Mouse (Mus musculus) liver, embryonic 14.5 days (tissue): ENCODE results near the gene Mapre3. TPM values are rescaled to one million over a fixed set of nuclear protein-coding genes. Genes with fewer than 3 reads are reported as not detected.

Experiments used
- ATAC-seq: fragments of 200-750 bp; cut with Nextera tagmentation; 2 replicates; pipeline ENCODE4 v1.8.0; 2017; ENCODE audit warnings: moderate number of reproducible peaks, mild to moderate bottlenecking, moderate library complexity; ENCODE audit not compliant: insufficient read depth
- DNase-seq, 3 experiments: peaks; one replicate each; pipeline ENCODE4 v3.0.0-alpha.2; 2012 to 2013; ENCODE audit warnings: low read depth in 3 of 3, low spot score in 3 of 3
- H3K27ac ChIP-seq: fragments of 300-500 bp; sonication (generic); 2 replicates; pipeline ENCODE4 v1.5.1; 2014; ENCODE audit warnings: moderate library complexity, mild to moderate bottlenecking, control low read depth, inconsistent platforms
- H3K27me3 ChIP-seq: fragments of 300-500 bp; sonication (generic); 2 replicates; pipeline ENCODE4 v1.6.1; 2014; ENCODE audit warnings: mild to moderate bottlenecking, low read length, moderate library complexity; ENCODE audit not compliant: control insufficient read depth, insufficient read depth
- H3K36me3 ChIP-seq: fragments of 300-500 bp; sonication (generic); replicated peaks from 2 replicates; pipeline ENCODE4 v1.6.1; 2014; ENCODE audit warnings: low read depth; ENCODE audit not compliant: control insufficient read depth, insufficient read depth
- H3K4me1 ChIP-seq, 2 experiments: fragments of 200-500 bp in 1 of 2; fragments of 300-500 bp in 1 of 2; sonication (generic) in 1 of 2; replicated peaks; 2 replicates each; pipeline ENCODE4 v1.6.1; 2012 to 2014; ENCODE audit warnings: antibody characterized with exemption in 1 of 2, inconsistent platforms in 1 of 2, low read length in 1 of 2; ENCODE audit not compliant: control insufficient read depth in 2 of 2, insufficient read depth in 2 of 2
- H3K4me2 ChIP-seq: fragments of 300-500 bp; sonication (generic); 2 replicates; pipeline ENCODE4 v1.6.1; 2014; ENCODE audit warnings: low read depth, mild to moderate bottlenecking, control low read depth, moderate library complexity
- H3K4me3 ChIP-seq, 2 experiments: fragments of 200-500 bp in 1 of 2; fragments of 300-500 bp in 1 of 2; sonication (generic) in 1 of 2; 2 replicates each; pipeline ENCODE4 v1.5.1; 2012 to 2014; ENCODE audit warnings: low read depth in 2 of 2, low read length in 2 of 2, mild to moderate bottlenecking in 2 of 2, control low read depth in 1 of 2, inconsistent platforms in 1 of 2, moderate library complexity in 1 of 2; ENCODE audit not compliant: insufficient read depth in 1 of 2
- H3K9ac ChIP-seq: fragments of 300-500 bp; sonication (generic); replicated peaks from 2 replicates; pipeline ENCODE4 v1.6.1; 2014; ENCODE audit warnings: mild to moderate bottlenecking, control low read depth, moderate library complexity
- H3K9me3 ChIP-seq: fragments of 300-500 bp; sonication (generic); 2 replicates; pipeline ENCODE4 v1.6.1; 2016; ENCODE audit warnings: low read length, mixed read lengths; ENCODE audit not compliant: control insufficient read depth
- CTCF ChIP-seq: IDR thresholded peaks from 2 replicates; pipeline ENCODE4 v1.5.1; 2016; ENCODE audit warnings: antibody characterized with exemption, low read depth, control low read depth
- EP300 ChIP-seq: IDR thresholded peaks from 2 replicates; pipeline ENCODE4 v1.6.1; 2016; ENCODE audit warnings: antibody characterized with exemption, low read depth
- WGBS: fragments of 180-500 bp; shearing (Covaris S2); extraction: QIAGEN DNeasy Blood & Tissue Kit; methylation state at CpG from one replicate; pipeline ENCODE4 v1.1.7; 2014; ENCODE audit not compliant: insufficient replicate concordance; 5-methylcytosine and 5-hydroxymethylcytosine counted together
- polyA plus RNA-seq, 2 experiments: library from polyadenylated mRNA; depleted of rRNA in 1 of 2; stranded (reverse) in 1 of 2; unstranded in 1 of 2; fragments of >200 nt; fragmentation: Nextera tagmentation in 1 of 2; extraction: Ambion mirVana in 1 of 2; gene quantifications; 2 replicates each; pipeline versions ENCODE4 v1.2.1 to v1.2.3; 2012 to 2014

The Mapre3 gene
- polyA plus RNA-seq, 2 experiments: 1.2 to 2.4 TPM

- Histone ChIP-seq H3K4me1 (peaks cover 6 to 18% of the 10 kb centered on the region in 2 experiments; a peak in 3 of 4 replicates), H3K27me3 (no peaks in the 10 kb centered on the region), H3K36me3 (peaks cover 1% of the 10 kb centered on the region; the same call in 1 of the 2 replicates), H3K4me2 (peak overlapping the region; percentile 67), H3K9ac (peak overlapping the region; percentile 78), H3K27ac (peak overlapping the region; percentile 33), H3K4me3 (peak overlapping the region; percentile 84 to 94), H3K9me3 (no peaks in the 10 kb centered on the region)
- ATAC-seq: peak; percentile 16
- no peak for DNase-seq
- no peak for TF ChIP-seq CTCF
- 1% methylated on average over 38 of the region's 42 CpGs for WGBS
Observed at GRCm38 (mm10) chr5:30889088-30889754, 74.8 kb downstream of the Mapre3 start.

DNA sequence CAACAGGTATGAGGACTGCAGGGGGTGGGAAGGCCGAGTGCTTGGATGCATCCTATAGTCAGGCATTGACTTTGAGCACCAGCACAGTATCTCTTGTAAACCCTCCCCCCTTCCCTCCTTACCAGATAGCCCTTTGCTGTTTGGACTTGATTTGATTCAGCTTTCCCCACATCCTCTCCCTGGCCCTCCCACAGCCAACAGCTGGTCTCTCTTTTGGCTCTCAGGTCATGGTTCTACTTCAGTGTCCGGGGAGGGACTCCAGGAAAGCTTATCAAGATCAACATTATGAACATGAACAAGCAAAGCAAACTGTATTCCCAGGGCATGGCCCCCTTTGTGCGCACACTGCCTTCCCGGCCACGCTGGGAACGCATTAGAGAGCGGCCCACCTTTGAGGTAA lies 75.9 kb downstream of the Mapre3 start:
- Histone ChIP-seq H3K27me3 (no peaks in the 10 kb centered on the region), H3K36me3 (peaks cover 2% of the 10 kb centered on the region), H3K4me2 (peak overlapping the region; percentile 67), H3K9ac (no peak overlapping the region), H3K4me1 (peaks cover 6 to 17% of the 10 kb centered on the region in 2 experiments; a peak in 3 of 4 replicates), H3K27ac (no peak overlapping the region), H3K9me3 (no peaks in the 10 kb centered on the region), H3K4me3 (peak overlapping the region in 1 of 2 experiments; percentile 84; a peak in 2 of 4 replicates)
- TF ChIP-seq EP300 (no peak), CTCF (no peak)
- WGBS: 74% methylated on average over 7 of the region's 7 CpGs
- ATAC-seq (no peak), DNase-seq (no peak)

DNA sequence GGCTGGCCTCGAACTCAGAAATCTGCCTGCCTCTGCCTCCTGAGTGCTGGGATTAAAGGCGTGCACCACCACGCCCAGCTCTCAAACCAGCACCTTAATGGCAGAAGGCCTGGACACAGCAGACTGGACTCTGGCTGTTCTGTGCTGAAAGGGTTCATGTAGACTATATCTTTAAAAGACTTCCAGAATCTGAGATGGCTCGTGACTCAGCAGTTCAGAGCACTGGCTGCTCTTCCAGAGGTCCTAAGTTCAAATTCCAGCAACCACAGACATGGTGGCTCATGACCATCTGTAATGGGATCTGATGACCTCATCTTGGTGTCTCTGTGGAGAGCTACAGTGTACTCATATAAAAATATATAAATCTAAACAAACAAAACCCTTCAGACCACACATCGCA lies 87.4 kb downstream of the Mapre3 start:
- no peak for DNase-seq
- peaks cover 2 to 3% of the 10 kb centered on the region in 2 experiments for H3K4me1 ChIP-seq
- no peak overlapping the region for H3K9ac ChIP-seq
- H3K27ac ChIP-seq: no peak overlapping the region
- no peak overlapping the region for H3K4me2 ChIP-seq
- no peak for ATAC-seq
- TF ChIP-seq EP300: no peak
- TF ChIP-seq CTCF: no peak
- H3K27me3 ChIP-seq: no peaks in the 10 kb centered on the region
- 79% methylated on average over 5 of the region's 5 CpGs for WGBS
- no peaks in the 10 kb centered on the region for H3K9me3 ChIP-seq
- no peak overlapping the region for H3K4me3 ChIP-seq
- H3K36me3 ChIP-seq: peaks cover 29% of the 10 kb centered on the region

- peak; percentile 21; the same call in 1 of the 2 replicates for TF ChIP-seq EP300
- 0 out of 2 replicates have a peak, but pooled peaks have one; percentile 8 for TF ChIP-seq CTCF
- Histone ChIP-seq H3K36me3 (peaks cover 29% of the 10 kb centered on the region), H3K27me3 (no peaks in the 10 kb centered on the region), H3K9me3 (no peaks in the 10 kb centered on the region), H3K4me3 (peak within 1 kb of the TSS; percentile 72 to 78), H3K27ac (peak within 1 kb of the TSS; percentile 83), H3K4me2 (peak within 1 kb of the TSS; percentile 97), H3K9ac (peak within 1 kb of the TSS; percentile 79), H3K4me1 (peaks cover 7 to 37% of the 10 kb centered on the region in 2 experiments)
- peak; percentile 97 for ATAC-seq
- DNase-seq: peak; percentile 93 to 94 (median 93)
- WGBS: under 1% methylated on average over 58 of the region's 58 CpGs
Observed at GRCm38 (mm10) chr5:30907413-30908059, 93.1 kb downstream of the Mapre3 start, which contains the start of gene Ost4. Gene Ost4 (minus strand): TSS chr5:30907788.
